Mouse (Mus musculus) heart, embryonic 15.5 days (tissue): ENCODE results near the gene B3galt1. TPM values are rescaled to one million over a fixed set of nuclear protein-coding genes. Genes with fewer than 3 reads are reported as not detected.

Source experiments
- ATAC-seq: fragments of 200-750 bp; cut with Nextera tagmentation; replicated peaks from 2 replicates; pipeline ENCODE4 v1.8.0; 2017; ENCODE audit warnings: low read depth, moderate TSS enrichment; ENCODE audit not compliant: insufficient number of reproducible peaks, insufficient read depth, low FRiP score
- H3K27ac ChIP-seq: fragments of 300-500 bp; sonication (generic); 2 replicates; pipeline ENCODE4 v1.5.1; 2015; ENCODE audit warnings: mild to moderate bottlenecking, inconsistent platforms
- H3K27me3 ChIP-seq: fragments of 300-500 bp; sonication (generic); 2 replicates; pipeline ENCODE4 v1.6.1; 2015; ENCODE audit warnings: inconsistent platforms
- H3K36me3 ChIP-seq: fragments of 300-500 bp; sonication (generic); 2 replicates; pipeline ENCODE4 v1.6.1; 2015; ENCODE audit warnings: mild to moderate bottlenecking, inconsistent platforms
- H3K4me1 ChIP-seq: fragments of 300-500 bp; sonication (generic); replicated peaks from 2 replicates; pipeline ENCODE4 v1.6.1; 2015; ENCODE audit warnings: inconsistent platforms
- H3K4me2 ChIP-seq: fragments of 300-500 bp; sonication (generic); 2 replicates; pipeline ENCODE4 v1.6.1; 2015; ENCODE audit warnings: inconsistent platforms, mild to moderate bottlenecking, moderate library complexity
- H3K4me3 ChIP-seq: fragments of 300-500 bp; sonication (generic); 2 replicates; pipeline ENCODE4 v1.5.1; 2015; ENCODE audit warnings: mild to moderate bottlenecking, inconsistent platforms
- H3K9ac ChIP-seq: fragments of 300-500 bp; sonication (generic); 2 replicates; pipeline ENCODE4 v1.6.1; 2015; ENCODE audit warnings: mild to moderate bottlenecking, inconsistent platforms
- H3K9me3 ChIP-seq: fragments of 300-500 bp; sonication (generic); replicated peaks from 2 replicates; pipeline ENCODE4 v1.6.1; 2016; ENCODE audit warnings: inconsistent platforms
- WGBS: fragments of 180-500 bp; shearing (Covaris S2); methylation state at CpG from one replicate; pipeline ENCODE4 v1.1.7; 2015; ENCODE audit warnings: mixed read lengths; 5-methylcytosine and 5-hydroxymethylcytosine counted together
- polyA plus RNA-seq: library from polyadenylated mRNA; unstranded; fragments of >200 nt; fragmentation: Nextera tagmentation; extraction: Ambion mirVana; gene quantifications from 2 replicates; pipeline ENCODE4 v1.2.1, GENCODE M21; 2015

Gene B3galt1
- polyA plus RNA-seq, 1 experiment from 2014 or later, result 7.6 TPM

DNA sequence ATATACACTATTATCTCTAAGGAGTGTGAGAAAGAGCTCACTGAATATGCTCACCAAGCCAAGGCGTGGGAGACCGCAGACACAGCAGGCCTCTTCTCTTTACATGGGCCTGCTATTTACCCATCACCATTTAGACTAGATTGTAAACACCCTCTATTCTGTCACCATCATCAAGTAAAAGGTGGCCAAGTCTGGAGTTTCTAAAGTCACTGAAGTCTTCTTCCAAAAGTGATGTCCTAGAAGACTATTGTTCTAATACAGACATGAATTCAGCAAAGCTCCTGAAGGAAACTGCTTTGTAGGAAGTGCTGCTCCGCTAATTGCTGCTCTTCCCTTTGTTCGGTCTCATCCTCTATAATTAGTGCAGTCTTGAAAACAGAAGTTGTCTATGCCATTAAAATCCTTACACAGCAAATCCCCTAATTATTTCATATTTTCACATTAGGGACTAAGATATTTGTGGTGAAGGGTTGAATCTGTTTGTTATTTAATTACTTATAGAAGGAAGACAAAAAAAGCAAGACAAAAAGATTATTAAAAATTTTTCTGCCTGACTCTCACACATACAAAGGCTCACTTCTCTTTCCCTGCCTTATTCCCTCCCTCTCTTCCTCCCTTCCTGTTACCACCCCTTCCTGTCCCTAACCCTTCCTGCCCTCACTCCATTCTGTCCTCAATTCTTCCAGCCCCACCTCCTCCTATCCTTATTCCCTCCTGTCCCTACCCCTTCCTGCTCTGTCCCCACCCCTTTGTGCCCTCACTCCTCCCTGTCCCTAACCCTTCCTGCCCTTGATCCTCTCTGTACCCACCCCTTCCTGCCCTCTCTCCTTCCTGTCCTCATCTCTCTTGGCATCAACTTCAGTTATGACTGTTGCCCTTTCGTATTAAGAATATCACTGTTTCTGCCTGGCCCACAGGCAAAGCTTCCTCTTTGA lies 514.0 kb downstream of the B3galt1 start:
- ATAC-seq, result no peak
- WGBS, result 75% methylated on average over 5 of the region's 5 CpGs

DNA sequence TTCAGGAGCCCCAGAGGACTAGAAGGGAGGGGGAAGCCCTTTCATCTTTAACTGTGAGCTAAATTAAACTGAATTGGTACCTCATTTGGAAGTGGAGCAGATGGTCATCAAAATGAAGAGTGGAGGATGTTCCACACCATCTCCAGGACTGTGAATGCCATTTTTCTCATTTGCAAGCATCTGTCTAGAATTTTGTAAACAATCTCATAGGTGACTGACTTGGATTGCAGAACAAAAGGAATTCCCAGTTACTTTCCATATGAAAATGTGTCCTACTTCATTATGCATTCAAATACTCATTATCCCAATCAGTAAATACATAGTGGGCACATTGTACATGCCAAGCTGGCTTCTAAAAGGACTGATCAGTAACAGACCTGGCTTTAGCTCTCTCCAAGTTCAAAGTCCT lies 515.2 kb downstream of the B3galt1 start:
- H3K9me3 ChIP-seq, result no peaks in the 10 kb centered on the region
- H3K36me3 ChIP-seq, result no peaks in the 10 kb centered on the region
- no peak overlapping the region for H3K4me3 ChIP-seq
- H3K27ac ChIP-seq, result no peak overlapping the region
- H3K4me2 ChIP-seq, result no peak overlapping the region
- no peak for ATAC-seq
- no peaks in the 10 kb centered on the region for H3K4me1 ChIP-seq
- H3K27me3 ChIP-seq, result no peaks in the 10 kb centered on the region
- H3K9ac ChIP-seq, result no peak overlapping the region

More for the DNA sequence above, 514.0 kb downstream of the B3galt1 start:
- Histone ChIP-seq H3K9ac (no peak overlapping the region), H3K4me3 (no peak overlapping the region), H3K4me2 (no peak overlapping the region), H3K36me3 (no peaks in the 10 kb centered on the region), H3K9me3 (no peaks in the 10 kb centered on the region), H3K27me3 (no peaks in the 10 kb centered on the region), H3K27ac (no peak overlapping the region), H3K4me1 (no peaks in the 10 kb centered on the region)

GRCm38 (mm10) chr2:68084483-68084882 lies 518.8 kb downstream of the B3galt1 start:
- Histone ChIP-seq H3K4me2 (no peak overlapping the region), H3K9me3 (no peaks in the 10 kb centered on the region), H3K36me3 (no peaks in the 10 kb centered on the region), H3K9ac (no peak overlapping the region), H3K27me3 (no peaks in the 10 kb centered on the region), H3K4me3 (no peak overlapping the region), H3K4me1 (no peaks in the 10 kb centered on the region), H3K27ac (no peak overlapping the region)
- no peak for ATAC-seq
- WGBS, result 65% methylated on average over 1 of the region's 1 CpGs

- no peak overlapping the region for H3K9ac ChIP-seq
- 51% methylated on average over 4 of the region's 4 CpGs for WGBS
- no peak overlapping the region for H3K4me3 ChIP-seq
- no peak for ATAC-seq
- H3K27me3 ChIP-seq, result no peaks in the 10 kb centered on the region
- no peaks in the 10 kb centered on the region for H3K36me3 ChIP-seq
- H3K9me3 ChIP-seq, result no peaks in the 10 kb centered on the region
- H3K4me2 ChIP-seq, result no peak overlapping the region
- H3K4me1 ChIP-seq, result no peaks in the 10 kb centered on the region
- H3K27ac ChIP-seq, result no peak overlapping the region
Observed at GRCm38 (mm10) chr2:68086101-68086500, 520.4 kb downstream of the B3galt1 start.

DNA sequence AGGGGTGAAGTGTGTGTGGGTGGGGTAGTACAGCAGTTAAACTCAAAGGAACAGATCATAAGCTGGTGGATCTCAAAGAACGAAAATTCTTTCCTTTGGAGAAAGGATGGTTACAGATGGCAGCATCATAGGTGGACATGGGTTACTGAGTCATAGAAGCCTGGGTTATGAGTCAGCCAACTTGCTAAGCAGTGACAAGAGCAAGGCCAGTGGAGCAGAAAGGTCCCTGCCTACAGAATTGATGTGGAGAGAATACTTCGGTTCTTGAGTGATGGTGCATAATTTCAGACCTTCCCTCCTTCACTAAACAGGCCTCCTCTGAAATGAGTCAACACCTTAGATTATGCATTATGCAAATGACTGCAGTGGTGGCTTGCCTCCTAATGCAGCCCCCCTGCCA lies 525.9 kb downstream of the B3galt1 start:
- Histone ChIP-seq H3K4me1 (no peaks in the 10 kb centered on the region), H3K4me3 (no peak overlapping the region), H3K27ac (no peak overlapping the region), H3K9ac (no peak overlapping the region), H3K9me3 (no peaks in the 10 kb centered on the region), H3K36me3 (no peaks in the 10 kb centered on the region), H3K27me3 (no peaks in the 10 kb centered on the region), H3K4me2 (no peak overlapping the region)
- no peak for ATAC-seq
- 84% methylated on average over 2 of the region's 2 CpGs for WGBS

GRCm38 (mm10) chr2:68104641-68105040 lies 539.0 kb downstream of the B3galt1 start:
- Histone ChIP-seq H3K4me3 (no peak overlapping the region), H3K27me3 (no peaks in the 10 kb centered on the region), H3K36me3 (no peaks in the 10 kb centered on the region), H3K4me1 (no peaks in the 10 kb centered on the region), H3K4me2 (no peak overlapping the region), H3K9ac (no peak overlapping the region), H3K27ac (no peak overlapping the region), H3K9me3 (no peaks in the 10 kb centered on the region)
- ATAC-seq, result no peak
- WGBS, result 72% methylated on average over 4 of the region's 4 CpGs

DNA sequence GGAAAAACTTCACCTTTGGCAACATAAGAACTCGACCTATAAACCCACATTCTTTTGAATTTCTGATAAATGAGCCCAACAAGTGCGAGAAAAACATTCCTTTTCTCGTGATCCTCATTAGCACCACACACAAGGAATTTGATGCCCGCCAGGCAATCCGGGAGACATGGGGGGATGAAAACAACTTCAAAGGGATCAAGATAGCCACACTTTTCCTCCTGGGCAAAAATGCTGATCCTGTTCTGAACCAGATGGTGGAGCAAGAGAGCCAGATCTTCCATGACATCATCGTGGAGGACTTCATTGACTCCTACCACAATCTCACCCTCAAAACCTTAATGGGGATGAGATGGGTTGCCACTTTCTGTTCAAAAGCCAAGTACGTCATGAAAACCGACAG lies 552.4 kb downstream of the B3galt1 start:
- H3K9ac ChIP-seq, result no peak overlapping the region
- no peak overlapping the region for H3K4me2 ChIP-seq
- H3K9me3 ChIP-seq, result no peaks in the 10 kb centered on the region
- 63% methylated on average over 8 of the region's 8 CpGs for WGBS
- H3K27ac ChIP-seq, result no peak overlapping the region
- ATAC-seq, result no peak
- H3K27me3 ChIP-seq, result no peaks in the 10 kb centered on the region
- H3K4me1 ChIP-seq, result no peaks in the 10 kb centered on the region
- H3K4me3 ChIP-seq, result no peak overlapping the region
- H3K36me3 ChIP-seq, result no peaks in the 10 kb centered on the region

- Histone ChIP-seq H3K9ac (no peak overlapping the region), H3K4me1 (no peaks in the 10 kb centered on the region), H3K27me3 (no peaks in the 10 kb centered on the region), H3K4me2 (no peak overlapping the region), H3K36me3 (no peaks in the 10 kb centered on the region), H3K9me3 (no peaks in the 10 kb centered on the region), H3K27ac (no peak overlapping the region), H3K4me3 (no peak overlapping the region)
- 61% methylated on average over 6 of the region's 6 CpGs for WGBS
- ATAC-seq, result no peak
Observed at GRCm38 (mm10) chr2:68124751-68125150, 559.1 kb downstream of the B3galt1 start.

- no peak overlapping the region for H3K4me3 ChIP-seq
- ATAC-seq, result no peak
- 83% methylated on average over 2 of the region's 2 CpGs for WGBS
Observed at GRCm38 (mm10) chr2:68141094-68141493, 575.4 kb downstream of the B3galt1 start.

DNA sequence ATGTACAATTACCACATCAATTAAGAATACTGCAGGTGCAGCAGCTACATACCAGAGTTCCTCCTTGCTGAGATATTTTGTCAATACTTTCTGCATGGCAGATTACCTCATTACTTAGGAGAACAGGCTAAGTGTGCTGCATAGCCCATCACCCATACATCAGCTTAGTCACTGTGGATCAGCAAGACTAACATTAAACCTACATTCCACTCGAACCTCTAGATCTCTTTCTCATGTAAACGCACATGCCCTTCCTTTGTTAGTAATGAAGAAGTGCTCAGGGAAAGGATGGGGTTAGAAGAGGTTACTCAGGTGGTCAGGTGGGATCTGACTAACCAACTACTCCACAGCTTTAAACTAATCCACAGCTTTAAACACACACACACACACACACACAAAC lies 577.6 kb downstream of the B3galt1 start:
- Histone ChIP-seq H3K27ac (no peak overlapping the region), H3K4me3 (no peak overlapping the region), H3K4me1 (no peaks in the 10 kb centered on the region), H3K27me3 (no peaks in the 10 kb centered on the region), H3K9ac (no peak overlapping the region), H3K4me2 (no peak overlapping the region), H3K9me3 (no peaks in the 10 kb centered on the region), H3K36me3 (no peaks in the 10 kb centered on the region)
- ATAC-seq, result no peak
- WGBS, result 76% methylated on average over 2 of the region's 2 CpGs

More at GRCm38 (mm10) chr2:68141094-68141493, 575.4 kb downstream of the B3galt1 start:
- Histone ChIP-seq H3K9ac (no peak overlapping the region), H3K36me3 (no peaks in the 10 kb centered on the region), H3K4me2 (no peak overlapping the region), H3K9me3 (no peaks in the 10 kb centered on the region), H3K4me1 (no peaks in the 10 kb centered on the region), H3K27ac (no peak overlapping the region), H3K27me3 (no peaks in the 10 kb centered on the region)

- H3K36me3 ChIP-seq, result no peaks in the 10 kb centered on the region
- H3K27me3 ChIP-seq, result no peaks in the 10 kb centered on the region
- WGBS, result 82% methylated on average over 5 of the region's 5 CpGs
- no peak overlapping the region for H3K4me3 ChIP-seq
- no peak overlapping the region for H3K9ac ChIP-seq
- H3K9me3 ChIP-seq, result no peaks in the 10 kb centered on the region
- no peak overlapping the region for H3K27ac ChIP-seq
- no peak for ATAC-seq
- no peaks in the 10 kb centered on the region for H3K4me1 ChIP-seq
- H3K4me2 ChIP-seq, result no peak overlapping the region
Observed at GRCm38 (mm10) chr2:68159751-68160150, 594.1 kb downstream of the B3galt1 start.

DNA sequence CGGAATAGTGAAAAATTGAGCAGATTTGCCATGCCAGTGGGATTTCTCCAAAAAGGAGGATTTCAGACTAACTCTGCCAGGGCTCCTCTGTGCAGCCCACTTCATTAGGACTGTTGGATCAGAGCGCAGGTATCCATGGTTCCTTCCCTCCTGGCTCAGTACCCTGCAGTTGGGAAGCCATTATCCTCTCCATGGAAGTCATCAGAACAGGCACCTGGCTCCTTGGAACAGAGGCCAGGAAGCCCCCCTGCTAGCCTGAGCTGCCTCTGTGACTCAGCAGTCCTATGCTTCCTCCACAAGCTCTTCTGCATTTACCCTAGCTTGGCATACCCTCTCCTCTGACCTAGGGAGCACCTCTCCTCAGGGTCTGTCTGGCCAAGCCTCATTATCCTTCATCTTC lies 594.9 kb downstream of the B3galt1 start:
- no peak overlapping the region for H3K4me3 ChIP-seq
- no peak overlapping the region for H3K9ac ChIP-seq
- H3K4me2 ChIP-seq, result no peak overlapping the region
- no peak for ATAC-seq
- H3K27me3 ChIP-seq, result no peaks in the 10 kb centered on the region
- WGBS, result 80% methylated on average over 2 of the region's 2 CpGs
- H3K9me3 ChIP-seq, result no peaks in the 10 kb centered on the region
- no peaks in the 10 kb centered on the region for H3K36me3 ChIP-seq
- H3K27ac ChIP-seq, result no peak overlapping the region
- H3K4me1 ChIP-seq, result no peaks in the 10 kb centered on the region
